Mouse (Mus musculus): ENCODE measurements at regions not wholly inside any gene's neighbourhood (a gene's known extent, or its start where the extent isn't known, plus 50 kb on each side); places are given as distances from the start of the nearest gene placed in this dataset.

GRCm38 (mm10) chr9:91680859-91681258 is 315.2 kb upstream of the Zic1 start:
- TF ChIP-seq SRF (IDR thresholded peaks at IDR 0.05; ENCODE audit: control insufficient read depth, insufficient read length, low read depth): no peak
- no peak for TF ChIP-seq POLR2A (IDR thresholded peaks at IDR 0.05; ENCODE audit: insufficient read length, low read depth)
- TF ChIP-seq MYOG (IDR thresholded peaks at IDR 0.05; ENCODE audit: control insufficient read depth in 1 of 3, insufficient read depth in 1 of 3, insufficient read length in 2 of 3, low read depth in 2 of 3): no peak
- TF ChIP-seq USF1 (IDR thresholded peaks at IDR 0.05; ENCODE audit: low read depth): no peak
- no peak for TF ChIP-seq CEBPB (IDR thresholded peaks at IDR 0.05; ENCODE audit: insufficient read depth, poor library complexity, severe bottlenecking)
- no peak for TF ChIP-seq POLR2AphosphoS2 (IDR thresholded peaks at IDR 0.05; ENCODE audit: insufficient read length, low read depth)
- TF ChIP-seq MAX (IDR thresholded peaks at IDR 0.05; ENCODE audit: low read depth): no peak
- peak in 2 of 3 experiments; percentile 27 to 51 for TF ChIP-seq MYOD1 (IDR thresholded peaks at IDR 0.05; ENCODE audit: control insufficient read depth in 1 of 3, insufficient read length in 2 of 3, low read depth in 2 of 3)
- TF ChIP-seq TCF3 (IDR thresholded peaks at IDR 0.05; ENCODE audit: insufficient read length, low read depth): no peak
- TF ChIP-seq TCF12 (IDR thresholded peaks at IDR 0.05; ENCODE audit: insufficient read depth, poor library complexity, severe bottlenecking): no peak
